Mouse (Mus musculus) MEL (cell line): ENCODE data around the gene Gm7879. TPM values are rescaled to one million over a fixed set of nuclear protein-coding genes. Genes with fewer than 3 reads are reported as not detected.

Experiments
- DNase-seq: peaks from one replicate; pipeline ENCODE4 v3.0.0; 2011; ENCODE audit warnings: low read depth, low spot score
- H3K27ac ChIP-seq: 2 replicates; pipeline ENCODE4 v1.5.1; 2012; ENCODE audit warnings: low read depth, mild to moderate bottlenecking, control low read depth, low read length, moderate library complexity; ENCODE audit not compliant: control insufficient read depth
- H3K27me3 ChIP-seq, 2 experiments: fragments of 150-350 bp in 1 of 2; sonication (generic) in 1 of 2; 2 replicates each; pipeline ENCODE4 v1.6.1; 2012; ENCODE audit warnings: low read length in 2 of 2, mild to moderate bottlenecking in 2 of 2, improper control_type of control experiment in 1 of 2, moderate library complexity in 1 of 2; ENCODE audit not compliant: insufficient read depth in 2 of 2, control insufficient read depth in 1 of 2
- H3K36me3 ChIP-seq, 2 experiments: 2 replicates each; pipeline ENCODE4 v1.6.1; 2012 to 2014; ENCODE audit warnings: low read length in 2 of 2, improper control_type of control experiment in 1 of 2, inconsistent platforms in 1 of 2, mild to moderate bottlenecking in 1 of 2; ENCODE audit not compliant: insufficient read depth in 2 of 2, control insufficient read depth in 1 of 2
- H3K4me1 ChIP-seq, 2 experiments: fragments of 150-350 bp in 1 of 2; sonication (generic) in 1 of 2; 2 replicates each; pipeline ENCODE4 v1.6.1; 2012; ENCODE audit warnings: low read length in 2 of 2, improper control_type of control experiment in 1 of 2, mild to moderate bottlenecking in 1 of 2; ENCODE audit not compliant: insufficient read depth in 2 of 2, control insufficient read depth in 1 of 2
- H3K4me3 ChIP-seq, 2 experiments: fragments of 150-350 bp in 1 of 2; sonication (generic) in 1 of 2; 2 replicates each; pipeline ENCODE4 v1.5.1; 2012; ENCODE audit warnings: low read depth in 2 of 2, low read length in 2 of 2, mild to moderate bottlenecking in 2 of 2, moderate library complexity in 2 of 2, control low read depth in 1 of 2, improper control_type of control experiment in 1 of 2; ENCODE audit not compliant: control insufficient read depth in 1 of 2, insufficient read depth in 1 of 2
- H3K79me2 ChIP-seq: 2 replicates; pipeline ENCODE4 v1.6.1; 2012; ENCODE audit warnings: mild to moderate bottlenecking, low read length, moderate library complexity; ENCODE audit not compliant: control insufficient read depth, poor library complexity, insufficient read depth
- H3K9ac ChIP-seq: 2 replicates; pipeline ENCODE4 v1.6.1; 2012; ENCODE audit warnings: low read depth, mild to moderate bottlenecking, control low read depth, low read length, moderate library complexity; ENCODE audit not compliant: control insufficient read depth, poor library complexity, severe bottlenecking
- H3K9me3 ChIP-seq: fragments of 150-350 bp; sonication (generic); replicated peaks from 2 replicates; pipeline ENCODE4 v1.6.1; 2012; ENCODE audit warnings: mild to moderate bottlenecking, low read length, improper control_type of control experiment, moderate library complexity; ENCODE audit not compliant: insufficient read depth
- BHLHE40 ChIP-seq: IDR thresholded peaks from 2 replicates; pipeline ENCODE4 v1.6.1; 2012; ENCODE audit warnings: low read depth, mild to moderate bottlenecking, inconsistent platforms, low read length, improper control_type of control experiment, borderline replicate concordance
- CTCF ChIP-seq, 3 experiments: IDR thresholded peaks in 2 of 3; conservative IDR thresholded peaks in 1 of 3; 2 replicates each; pipeline ENCODE4 v1.5.1; 2011 to 2012; ENCODE audit warnings: low read length in 3 of 3, low read depth in 2 of 3, mild to moderate bottlenecking in 2 of 3, improper control_type of control experiment in 1 of 3, inconsistent platforms in 1 of 3, mixed read lengths in 1 of 3, moderate library complexity in 1 of 3; ENCODE audit not compliant: control insufficient read depth in 1 of 3, insufficient read depth in 1 of 3, poor library complexity in 1 of 3, severe bottlenecking in 1 of 3
- E2F4 ChIP-seq: IDR thresholded peaks from 2 replicates; pipeline ENCODE4 v1.6.1; 2011; ENCODE audit warnings: low read depth, low read length, improper control_type of control experiment, borderline replicate concordance
- ELF1 ChIP-seq: IDR thresholded peaks from 2 replicates; pipeline ENCODE4 v1.6.1; 2014; ENCODE audit warnings: low read depth, mild to moderate bottlenecking, inconsistent platforms, low read length, improper control_type of control experiment, moderate library complexity
- ETS1 ChIP-seq: IDR thresholded peaks from 2 replicates; pipeline ENCODE4 v1.6.1; 2012; ENCODE audit warnings: low read depth, mild to moderate bottlenecking, inconsistent platforms, low read length, improper control_type of control experiment, moderate library complexity
- GABPA ChIP-seq: IDR thresholded peaks from 2 replicates; pipeline ENCODE4 v1.6.1; 2012; ENCODE audit warnings: low read depth, mild to moderate bottlenecking, inconsistent platforms, low read length, improper control_type of control experiment, moderate library complexity
- HCFC1 ChIP-seq: IDR thresholded peaks from 2 replicates; pipeline ENCODE4 v1.6.1; 2012; ENCODE audit warnings: low read depth, mild to moderate bottlenecking, inconsistent platforms, low read length, improper control_type of control experiment, moderate library complexity
- KAT2A ChIP-seq: conservative IDR thresholded peaks from 2 replicates; pipeline ENCODE4 v1.6.1; 2012; ENCODE audit warnings: low read depth, low read length, improper control_type of control experiment, inconsistent platforms
- MAX ChIP-seq: IDR thresholded peaks from 2 replicates; pipeline ENCODE4 v1.6.1; 2011; ENCODE audit warnings: low read length, improper control_type of control experiment
- MXI1 ChIP-seq: IDR thresholded peaks from 2 replicates; pipeline ENCODE4 v1.6.1; 2011; ENCODE audit warnings: mild to moderate bottlenecking, low read depth, low read length, improper control_type of control experiment
- MYB ChIP-seq: IDR thresholded peaks from 2 replicates; pipeline ENCODE4 v1.6.1; 2011; ENCODE audit warnings: mild to moderate bottlenecking, low read depth, low read length, improper control_type of control experiment
- NELFE ChIP-seq: IDR thresholded peaks from 2 replicates; pipeline ENCODE4 v1.6.1; 2011; ENCODE audit warnings: low read depth, low read length, improper control_type of control experiment
- POLR2AphosphoS2 ChIP-seq: IDR thresholded peaks from 2 replicates; pipeline ENCODE4 v1.6.1; 2011; ENCODE audit warnings: low read length, improper control_type of control experiment
- SMC3 ChIP-seq: IDR thresholded peaks from 2 replicates; pipeline ENCODE4 v1.6.1; 2011; ENCODE audit warnings: low read depth, low read length, improper control_type of control experiment
- TAL1 ChIP-seq: IDR thresholded peaks from 2 replicates; pipeline ENCODE4 v1.6.1; 2012; ENCODE audit warnings: mild to moderate bottlenecking, inconsistent platforms, low read length, moderate library complexity, mixed read lengths
- TCF12 ChIP-seq: IDR thresholded peaks from 2 replicates; pipeline ENCODE4 v1.6.1; 2014; ENCODE audit warnings: low read depth, mild to moderate bottlenecking, inconsistent platforms, low read length, improper control_type of control experiment, moderate library complexity
- UBTF ChIP-seq: IDR thresholded peaks from 2 replicates; pipeline ENCODE4 v1.6.1; 2012; ENCODE audit warnings: low read depth, mild to moderate bottlenecking, inconsistent platforms, low read length, improper control_type of control experiment, moderate library complexity, borderline replicate concordance; ENCODE audit not compliant: insufficient read depth
- USF1 ChIP-seq: IDR thresholded peaks from 2 replicates; pipeline ENCODE4 v1.6.1; 2014; ENCODE audit warnings: low read depth, mild to moderate bottlenecking, inconsistent platforms, low read length, improper control_type of control experiment, moderate library complexity
- USF2 ChIP-seq, 2 experiments: IDR thresholded peaks; 2 replicates each; pipeline ENCODE4 v1.6.1; 2011 to 2012; ENCODE audit warnings: improper control_type of control experiment in 2 of 2, low read length in 2 of 2, borderline replicate concordance in 1 of 2, inconsistent platforms in 1 of 2, low read depth in 1 of 2, mild to moderate bottlenecking in 1 of 2; ENCODE audit not compliant: insufficient read depth in 1 of 2
- ZC3H11A ChIP-seq: IDR thresholded peaks from 2 replicates; pipeline ENCODE4 v1.6.1; 2012; ENCODE audit warnings: low read depth, mild to moderate bottlenecking, inconsistent platforms, low read length, improper control_type of control experiment
- ZMIZ1 ChIP-seq: IDR thresholded peaks from 2 replicates; pipeline ENCODE4 v1.6.1; 2012; ENCODE audit warnings: low read depth, mild to moderate bottlenecking, inconsistent platforms, low read length, improper control_type of control experiment, moderate library complexity
- ZNF384 ChIP-seq: IDR thresholded peaks from 2 replicates; pipeline ENCODE4 v1.6.1; 2012; ENCODE audit warnings: low read depth, mild to moderate bottlenecking, inconsistent platforms, low read length, improper control_type of control experiment
- polyA plus RNA-seq, 2 experiments: library from polyadenylated mRNA; stranded (reverse) in 1 of 2; unstranded in 1 of 2; fragments of >175 nt in 1 of 2; fragments of >200 nt in 1 of 2; gene quantifications; 2 replicates each; pipeline versions ENCODE4 v1.2.1 to v1.2.4; 2012; ENCODE audit warnings: low replicate concordance in 2 of 2, low read depth in 1 of 2; ENCODE audit not compliant: insufficient read length in 2 of 2, insufficient read depth in 1 of 2, missing spikeins in 1 of 2
- total RNA-seq: library from RNA; depleted of rRNA; stranded (reverse); fragments of 300-350 nt; gene quantifications from 2 replicates; pipeline ENCODE4 v1.2.3, GENCODE M21; 2012

Gene Gm7879
- total and polyA plus RNA-seq, 3 experiments = 3.0 TPM; not detected in 2

GRCm38 (mm10) chr5:43915261-43915886, 2.4 kb downstream of the Gm7879 start:
- H3K36me3 ChIP-seq = no peaks in the 10 kb centered on the region

GRCm38 (mm10) chr5:43921877-43922276, 8.9 kb downstream of the Gm7879 start:
- Histone ChIP-seq H3K4me1 (no peaks in the 10 kb centered on the region), H3K27ac (no peak overlapping the region), H3K79me2 (no peaks in the 10 kb centered on the region), H3K27me3 (no peaks in the 10 kb centered on the region), H3K4me3 (no peak overlapping the region), H3K36me3 (no peaks in the 10 kb centered on the region), H3K9me3 (no peaks in the 10 kb centered on the region), H3K9ac (no peak overlapping the region)
- no peak for DNase-seq
- TF ChIP-seq BHLHE40 = no peak
- no peak for TF ChIP-seq ZMIZ1
- no peak for TF ChIP-seq UBTF
- TF ChIP-seq GABPA = no peak
- TF ChIP-seq HCFC1 = no peak
- TF ChIP-seq ZNF384 = no peak
- no peak for TF ChIP-seq TAL1
- TF ChIP-seq KAT2A = no peak
- TF ChIP-seq ELF1 = no peak
- TF ChIP-seq USF2 (IDR thresholded peaks at IDR 0.05; ENCODE audit: borderline replicate concordance in 1 of 2, insufficient read depth in 1 of 2, low read depth in 1 of 2, low read length in 2 of 2) = no peak
- TF ChIP-seq NELFE = no peak
- TF ChIP-seq ETS1 = no peak
- TF ChIP-seq POLR2AphosphoS2 = no peak
- TF ChIP-seq MAX = no peak
- no peak for TF ChIP-seq ZC3H11A
- TF ChIP-seq MYB = no peak
- TF ChIP-seq MXI1 = no peak

More at GRCm38 (mm10) chr5:43915261-43915886, 2.4 kb downstream of the Gm7879 start:
- no peak for TF ChIP-seq USF1
- TF ChIP-seq TCF12 = no peak
- TF ChIP-seq E2F4 = no peak
- no peak for TF ChIP-seq CTCF (IDR thresholded peaks at IDR 0.05 in 2 of 3, conservative IDR thresholded peaks at IDR 0.05 in 1 of 3; ENCODE audit: control insufficient read depth in 1 of 3, insufficient read depth in 1 of 3, low read depth in 2 of 3, low read length in 3 of 3, poor library complexity in 1 of 3, severe bottlenecking in 1 of 3)
- TF ChIP-seq USF2 (IDR thresholded peaks at IDR 0.05; ENCODE audit: borderline replicate concordance in 1 of 2, insufficient read depth in 1 of 2, low read depth in 1 of 2, low read length in 2 of 2) = no peak
- TF ChIP-seq SMC3 = no peak
- TF ChIP-seq POLR2AphosphoS2 = no peak
- Histone ChIP-seq H3K9me3 (no peaks in the 10 kb centered on the region), H3K27me3 (no peaks in the 10 kb centered on the region), H3K27ac (no peak overlapping the region), H3K4me1 (no peaks in the 10 kb centered on the region), H3K79me2 (no peaks in the 10 kb centered on the region), H3K9ac (no peak overlapping the region), H3K4me3 (no peak overlapping the region)
- DNase-seq = no peak
